Mouse (Mus musculus) erythroblast, embryonic 14.5 days (primary cell): ENCODE data around the gene Fars2.

Source experiments
- GATA1 ChIP-seq: IDR thresholded peaks from 2 replicates; pipeline ENCODE4 v1.6.1; 2012; ENCODE audit warnings: low read length, inconsistent platforms, mixed read lengths
- TAL1 ChIP-seq: IDR thresholded peaks from 3 replicates; pipeline ENCODE4 v1.6.1; 2012; ENCODE audit warnings: low read length, inconsistent platforms, mixed read lengths

DNA sequence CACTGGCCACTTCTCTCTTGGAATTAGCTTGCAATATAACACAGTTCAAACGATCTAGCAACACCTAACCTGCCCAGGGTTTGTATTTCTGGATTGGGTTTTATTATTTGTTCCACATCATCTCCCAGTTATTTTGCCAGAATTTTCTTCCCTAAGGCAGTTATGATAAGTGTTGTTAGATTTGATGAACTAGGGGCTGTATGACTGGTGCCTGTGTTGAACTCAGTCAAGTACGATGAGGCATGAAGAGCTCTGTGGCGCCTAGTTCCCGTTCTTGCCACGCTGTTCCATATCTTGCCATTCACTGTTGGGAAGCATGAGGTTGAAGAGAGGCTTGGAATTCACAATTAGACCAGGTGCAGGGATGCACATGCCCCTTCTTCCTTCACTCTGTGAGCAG, 177.3 kb downstream of the Fars2 start:
- no peak for TF ChIP-seq GATA1
- TF ChIP-seq TAL1 = no peak
